Mouse (Mus musculus): Measurements from ENCODE around the gene Ccdc63.

The Ccdc63 gene

GRCm38 (mm10) chr5:122079796-122080195, 60.8 kb downstream of the Ccdc63 start:
- Histone ChIP-seq H3K4me1 (replicated peaks; ENCODE audit: low read depth, low read length) (peaks cover 37% of the 10 kb centered on the region), H3K9me3 (ENCODE audit: low read length) (no peaks in the 10 kb centered on the region), H3K27me3 (ENCODE audit: insufficient read depth, low read length) (no peaks in the 10 kb centered on the region), H3K36me3 (ENCODE audit: insufficient read depth, low read length) (no peaks in the 10 kb centered on the region), H3K4me3 (replicated peaks; ENCODE audit: low read length) (no peak overlapping the region)
- TF ChIP-seq CTCF (conservative IDR thresholded peaks at IDR 0.05; ENCODE audit: low read length), result peak; percentile 77
- no peak for TF ChIP-seq POU5F1 (IDR thresholded peaks at IDR 0.05; ENCODE audit: borderline replicate concordance, low read length)

GRCm38 (mm10) chr5:122077244-122077643, 63.4 kb downstream of the Ccdc63 start:
- TF ChIP-seq POU5F1 (IDR thresholded peaks at IDR 0.05; ENCODE audit: borderline replicate concordance, low read length) (no peak), CTCF (conservative IDR thresholded peaks at IDR 0.05; ENCODE audit: low read length) (no peak), NANOG (IDR thresholded peaks at IDR 0.05; ENCODE audit: borderline replicate concordance, low read length) (no peak)
- Histone ChIP-seq H3K36me3 (ENCODE audit: insufficient read depth, low read length) (no peaks in the 10 kb centered on the region), H3K4me1 (replicated peaks; ENCODE audit: low read depth, low read length) (peaks cover 47% of the 10 kb centered on the region)

GRCm38 (mm10) chr5:122075736-122076135, 64.9 kb downstream of the Ccdc63 start:
- H3K4me1 ChIP-seq (replicated peaks; ENCODE audit: low read depth, low read length), result peaks cover 49% of the 10 kb centered on the region
- no peak overlapping the region for H3K4me3 ChIP-seq (replicated peaks; ENCODE audit: low read length)
- H3K36me3 ChIP-seq (ENCODE audit: insufficient read depth, low read length), result no peaks in the 10 kb centered on the region
- peak; percentile 93 for TF ChIP-seq CTCF (conservative IDR thresholded peaks at IDR 0.05; ENCODE audit: low read length)
- TF ChIP-seq NANOG (IDR thresholded peaks at IDR 0.05; ENCODE audit: borderline replicate concordance, low read length), result no peak
- H3K27me3 ChIP-seq (ENCODE audit: insufficient read depth, low read length), result no peaks in the 10 kb centered on the region
- no peaks in the 10 kb centered on the region for H3K9me3 ChIP-seq (ENCODE audit: low read length)

More at GRCm38 (mm10) chr5:122077244-122077643, 63.4 kb downstream of the Ccdc63 start:
- H3K27me3 ChIP-seq (ENCODE audit: insufficient read depth, low read length), result no peaks in the 10 kb centered on the region
- H3K4me3 ChIP-seq (replicated peaks; ENCODE audit: low read length), result no peak overlapping the region
- no peaks in the 10 kb centered on the region for H3K9me3 ChIP-seq (ENCODE audit: low read length)

- TF ChIP-seq CTCF (conservative IDR thresholded peaks at IDR 0.05; ENCODE audit: low read length), result no peak
- TF ChIP-seq POU5F1 (IDR thresholded peaks at IDR 0.05; ENCODE audit: borderline replicate concordance, low read length), result no peak
- TF ChIP-seq NANOG (IDR thresholded peaks at IDR 0.05; ENCODE audit: borderline replicate concordance, low read length), result no peak
These were observed 68.6 kb downstream of the Ccdc63 start for GRCm38 (mm10) chr5:122071997-122072396.

GRCm38 (mm10) chr5:122070963-122071800, 69.4 kb downstream of the Ccdc63 start:
- peaks cover 51% of the 10 kb centered on the region for H3K4me1 ChIP-seq (replicated peaks; ENCODE audit: low read depth, low read length)
- no peaks in the 10 kb centered on the region for H3K9me3 ChIP-seq (ENCODE audit: low read length)
- H3K4me3 ChIP-seq (replicated peaks; ENCODE audit: low read length), result peak overlapping the region; percentile 50
- H3K36me3 ChIP-seq (ENCODE audit: insufficient read depth, low read length), result no peaks in the 10 kb centered on the region
- TF ChIP-seq CTCF (conservative IDR thresholded peaks at IDR 0.05; ENCODE audit: low read length), result no peak
- no peak for TF ChIP-seq POU5F1 (IDR thresholded peaks at IDR 0.05; ENCODE audit: borderline replicate concordance, low read length)
- no peak for TF ChIP-seq NANOG (IDR thresholded peaks at IDR 0.05; ENCODE audit: borderline replicate concordance, low read length)
- peaks cover 14% of the 10 kb centered on the region for H3K27me3 ChIP-seq (ENCODE audit: insufficient read depth, low read length)

More at GRCm38 (mm10) chr5:122071997-122072396, 68.6 kb downstream of the Ccdc63 start:
- peak overlapping the region; percentile 50 for H3K4me3 ChIP-seq (replicated peaks; ENCODE audit: low read length)
- no peaks in the 10 kb centered on the region for H3K36me3 ChIP-seq (ENCODE audit: insufficient read depth, low read length)
- H3K4me1 ChIP-seq (replicated peaks; ENCODE audit: low read depth, low read length), result peaks cover 51% of the 10 kb centered on the region
- H3K27me3 ChIP-seq (ENCODE audit: insufficient read depth, low read length), result peaks cover 14% of the 10 kb centered on the region
- no peaks in the 10 kb centered on the region for H3K9me3 ChIP-seq (ENCODE audit: low read length)

DNA sequence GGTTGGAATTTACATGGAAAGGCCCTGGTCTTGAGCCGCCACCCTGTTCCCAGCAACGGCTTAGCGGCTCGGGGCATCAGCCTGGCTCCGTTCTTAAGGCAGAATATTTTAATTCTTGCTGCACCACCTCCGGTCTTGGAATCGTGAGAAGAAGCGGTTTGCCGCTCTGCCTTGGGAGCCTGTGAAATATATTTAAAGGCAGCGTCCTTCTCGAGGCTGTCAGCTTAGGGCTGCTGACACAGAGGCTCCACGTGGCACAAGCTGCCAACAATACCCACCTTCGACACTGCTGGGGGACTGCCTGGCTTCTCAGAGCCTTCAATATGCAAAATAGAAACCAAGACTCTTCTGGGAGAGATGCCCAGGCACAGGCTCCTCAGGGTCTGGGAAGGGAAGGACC, 72.1 kb downstream of the Ccdc63 start:
- peaks cover 14% of the 10 kb centered on the region for H3K27me3 ChIP-seq (ENCODE audit: insufficient read depth, low read length)
- H3K4me1 ChIP-seq (replicated peaks; ENCODE audit: low read depth, low read length), result peaks cover 58% of the 10 kb centered on the region
- no peak for TF ChIP-seq CTCF (conservative IDR thresholded peaks at IDR 0.05; ENCODE audit: low read length)
- TF ChIP-seq POU5F1 (IDR thresholded peaks at IDR 0.05; ENCODE audit: borderline replicate concordance, low read length), result no peak
- TF ChIP-seq NANOG (IDR thresholded peaks at IDR 0.05; ENCODE audit: borderline replicate concordance, low read length), result no peak
- no peaks in the 10 kb centered on the region for H3K36me3 ChIP-seq (ENCODE audit: insufficient read depth, low read length)
- peak overlapping the region; percentile 58 for H3K4me3 ChIP-seq (replicated peaks; ENCODE audit: low read length)
- no peaks in the 10 kb centered on the region for H3K9me3 ChIP-seq (ENCODE audit: low read length)

GRCm38 (mm10) chr5:122063204-122063933, 77.3 kb downstream of the Ccdc63 start:
- H3K4me3 ChIP-seq (replicated peaks; ENCODE audit: low read length), result 0 out of 2 replicates have a peak overlapping the region, but pooled peaks have one; percentile 52
- no peaks in the 10 kb centered on the region for H3K36me3 ChIP-seq (ENCODE audit: insufficient read depth, low read length)
- peaks cover 66% of the 10 kb centered on the region for H3K4me1 ChIP-seq (replicated peaks; ENCODE audit: low read depth, low read length)
- 0 out of 2 replicates have a peak, but pooled peaks cover 5% of the 10 kb centered on the region for H3K27me3 ChIP-seq (ENCODE audit: insufficient read depth, low read length)
- no peaks in the 10 kb centered on the region for H3K9me3 ChIP-seq (ENCODE audit: low read length)
- TF ChIP-seq NANOG (IDR thresholded peaks at IDR 0.05; ENCODE audit: borderline replicate concordance, low read length) (no peak), POU5F1 (IDR thresholded peaks at IDR 0.05; ENCODE audit: borderline replicate concordance, low read length) (no peak), CTCF (conservative IDR thresholded peaks at IDR 0.05; ENCODE audit: low read length) (no peak)

DNA sequence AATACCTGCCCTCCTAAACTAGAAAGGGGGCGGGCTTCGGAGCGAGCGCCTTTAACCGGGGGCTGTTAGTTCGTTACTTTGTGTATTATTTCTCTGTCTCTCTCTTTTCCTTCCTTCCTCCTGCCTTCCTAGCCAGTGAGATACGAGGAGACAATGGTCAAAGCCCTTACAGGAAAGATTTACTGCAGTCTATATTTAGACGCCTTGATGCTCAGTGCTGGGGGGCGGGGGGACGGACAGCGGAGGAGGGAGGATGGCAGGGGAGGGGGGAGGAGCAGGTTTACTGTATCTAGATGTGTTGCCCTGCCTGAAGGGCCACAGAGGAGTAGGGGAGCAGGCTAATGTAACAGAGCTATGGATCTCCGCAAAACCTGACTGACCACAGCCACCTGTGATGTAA, 78.1 kb downstream of the Ccdc63 start:
- Histone ChIP-seq H3K27me3 (ENCODE audit: insufficient read depth, low read length) (no peaks in the 10 kb centered on the region), H3K9me3 (ENCODE audit: low read length) (peaks cover 2% of the 10 kb centered on the region), H3K36me3 (ENCODE audit: insufficient read depth, low read length) (no peaks in the 10 kb centered on the region), H3K4me3 (replicated peaks; ENCODE audit: low read length) (peak overlapping the region; percentile 52), H3K4me1 (replicated peaks; ENCODE audit: low read depth, low read length) (peaks cover 62% of the 10 kb centered on the region)
- TF ChIP-seq NANOG (IDR thresholded peaks at IDR 0.05; ENCODE audit: borderline replicate concordance, low read length), result no peak
- no peak for TF ChIP-seq CTCF (conservative IDR thresholded peaks at IDR 0.05; ENCODE audit: low read length)
- TF ChIP-seq POU5F1 (IDR thresholded peaks at IDR 0.05; ENCODE audit: borderline replicate concordance, low read length), result no peak
